Mouse (Mus musculus) CH12F3 (cell line): ENCODE measurements at regions not wholly inside any gene's neighbourhood (a gene's known extent, or its start where the extent isn't known, plus 50 kb on each side); places are given as distances from the start of the nearest gene placed in this dataset.

ENCODE experiments used
- in situ Hi-C: fragments of 300-500 bp; cut with MboI; formaldehyde crosslinking; loops from 2 replicates; pipeline ENCODE4 v1.14.3; 2020; ENCODE audit warnings: low sequenced_read_pairs

DNA sequence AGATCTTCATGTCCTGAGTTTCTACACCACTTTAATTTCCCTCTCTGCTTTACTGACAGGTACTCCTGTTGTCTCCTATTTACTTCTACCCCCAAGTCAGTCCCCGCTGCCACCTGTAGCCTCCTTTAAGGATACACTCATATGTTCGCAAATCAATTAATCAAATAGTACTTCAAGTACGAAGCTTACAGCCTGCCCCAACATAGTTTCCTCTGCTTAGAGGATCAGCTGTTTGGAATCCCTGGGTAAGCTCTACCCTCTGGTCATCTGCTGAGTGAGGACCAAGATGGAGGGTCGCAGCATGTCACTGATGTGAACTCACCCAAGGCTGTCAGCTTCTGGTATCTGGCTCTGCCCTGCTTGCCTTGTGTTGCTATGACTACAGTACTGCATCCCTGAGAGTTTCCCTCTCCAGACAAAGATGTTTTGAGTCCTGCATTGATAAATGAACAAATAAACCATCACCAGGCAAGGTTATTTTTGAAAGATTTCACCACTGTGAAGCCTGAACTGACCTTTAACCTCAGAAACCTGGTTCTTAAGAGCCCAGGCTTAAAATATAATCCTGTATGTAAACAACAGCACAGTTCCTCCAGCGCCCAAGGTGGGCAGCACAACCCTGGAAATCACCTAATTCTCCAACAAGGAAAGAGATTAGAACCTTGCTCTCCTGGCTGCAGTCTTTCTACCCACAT lies 159.6 kb upstream of the Foxq1 start:
- in situ Hi-C loops: no loop called here

DNA sequence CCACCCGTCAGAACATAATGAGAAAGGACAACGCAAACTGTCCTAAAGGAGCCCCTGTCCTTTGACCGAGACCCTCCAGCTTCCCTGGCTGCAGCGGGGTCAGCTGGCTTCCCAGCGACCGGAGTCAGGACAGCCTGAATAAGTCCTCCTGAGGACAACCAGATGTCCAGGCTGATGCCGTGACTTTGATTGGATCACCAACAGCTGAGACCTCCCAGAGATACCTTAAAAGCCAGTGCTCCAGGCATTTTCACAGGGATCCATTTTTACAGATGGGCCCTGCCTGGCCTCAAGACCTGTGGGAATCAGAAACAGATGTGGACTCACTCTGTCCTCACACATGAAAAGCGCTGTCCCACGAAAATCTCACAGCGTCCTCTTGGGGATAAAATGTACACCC lies 158.7 kb upstream of the Foxq1 start:
- in situ Hi-C loops: no loop called here

DNA sequence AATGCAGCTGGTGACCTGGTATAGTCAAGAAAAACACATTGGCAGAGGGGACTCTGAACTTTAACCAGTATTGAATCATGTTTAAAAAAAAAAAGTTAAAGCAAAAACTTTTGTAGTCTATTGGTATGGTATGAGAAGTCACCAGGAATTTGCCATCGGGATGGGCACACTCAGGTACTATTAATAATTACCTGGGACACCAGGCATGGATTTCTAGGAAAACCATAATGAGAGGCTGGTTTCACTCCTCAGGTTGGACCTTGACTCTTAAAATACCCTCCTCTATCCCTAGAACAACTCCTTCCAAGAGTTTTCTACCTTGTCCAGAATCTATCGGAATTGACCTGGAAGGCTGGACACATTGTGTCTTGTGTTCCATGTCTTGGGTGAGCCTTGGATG lies 155.5 kb upstream of the Foxq1 start:
- in situ Hi-C loops: no loop called here

DNA sequence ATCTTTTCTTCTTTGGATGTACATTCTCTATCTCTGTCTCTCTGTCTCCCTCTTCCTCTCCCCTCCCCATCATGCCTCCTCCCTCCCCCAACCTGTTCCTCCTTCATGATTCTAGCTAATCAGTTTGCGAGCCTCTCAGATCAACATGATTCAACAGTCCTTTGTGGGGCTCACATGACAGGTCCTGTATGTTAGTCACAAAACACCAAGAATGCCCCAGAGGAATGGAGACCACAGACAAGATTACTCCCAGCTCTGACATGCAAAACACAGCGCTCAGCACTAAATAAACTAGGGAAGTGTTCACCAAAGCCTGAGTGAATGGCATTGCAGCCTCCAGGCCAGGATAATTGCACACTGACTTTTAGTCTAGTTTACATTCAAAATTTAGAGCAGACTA lies 150.6 kb upstream of the Foxq1 start:
- in situ Hi-C loops: no loop called here

DNA sequence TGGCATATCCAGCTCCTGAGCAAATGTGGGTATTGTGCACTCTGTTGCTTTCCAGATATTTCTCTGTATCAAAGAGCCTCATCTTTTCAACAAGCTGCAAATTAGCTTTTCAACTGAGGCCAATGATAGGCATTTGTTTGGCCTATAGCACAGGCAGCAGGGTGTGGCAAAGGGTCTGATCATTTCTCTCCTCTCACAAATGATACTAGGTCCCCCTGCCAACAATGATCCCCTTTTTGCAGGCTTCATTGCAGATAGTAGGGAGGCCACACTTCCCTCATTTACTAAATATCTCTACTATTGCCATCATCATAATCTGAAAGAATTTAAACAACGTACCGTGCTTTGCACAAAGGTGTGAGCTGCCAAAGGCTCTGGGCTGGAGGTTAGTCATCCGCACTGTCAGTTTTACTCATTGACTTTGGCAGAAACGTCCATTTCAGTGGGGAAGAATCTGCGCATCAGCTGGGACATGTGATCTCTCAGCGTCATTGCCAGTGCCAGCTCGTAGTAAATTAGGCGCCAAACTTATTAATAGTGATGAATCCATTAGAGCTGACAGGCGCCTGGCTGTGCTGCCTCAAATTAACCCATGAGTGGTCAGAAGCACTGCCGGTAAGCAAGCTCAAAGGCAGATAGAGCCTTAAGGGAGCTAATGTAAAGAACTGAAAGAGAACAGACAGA lies 147.4 kb upstream of the Foxq1 start:
- in situ Hi-C loops: no loop called here

DNA sequence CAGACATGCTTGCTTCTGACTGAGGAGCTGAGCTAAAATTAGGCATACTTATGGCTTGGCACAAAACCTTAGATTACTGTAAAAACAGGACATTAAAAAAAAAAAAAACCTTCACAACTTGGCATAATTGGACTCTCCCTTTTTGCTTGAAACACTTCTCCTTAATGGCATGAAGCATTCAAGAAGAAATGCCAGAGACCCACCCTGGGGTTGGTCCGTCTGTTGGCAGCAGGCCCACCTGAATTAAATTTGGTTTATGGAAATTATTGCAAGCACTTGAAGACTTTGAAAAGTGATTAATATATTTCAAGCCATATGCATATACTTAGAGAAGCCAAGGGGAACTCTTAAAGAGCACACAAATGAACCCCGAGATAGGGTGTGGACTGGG lies 146.8 kb upstream of the Foxq1 start:
- in situ Hi-C loops: no loop called here

DNA sequence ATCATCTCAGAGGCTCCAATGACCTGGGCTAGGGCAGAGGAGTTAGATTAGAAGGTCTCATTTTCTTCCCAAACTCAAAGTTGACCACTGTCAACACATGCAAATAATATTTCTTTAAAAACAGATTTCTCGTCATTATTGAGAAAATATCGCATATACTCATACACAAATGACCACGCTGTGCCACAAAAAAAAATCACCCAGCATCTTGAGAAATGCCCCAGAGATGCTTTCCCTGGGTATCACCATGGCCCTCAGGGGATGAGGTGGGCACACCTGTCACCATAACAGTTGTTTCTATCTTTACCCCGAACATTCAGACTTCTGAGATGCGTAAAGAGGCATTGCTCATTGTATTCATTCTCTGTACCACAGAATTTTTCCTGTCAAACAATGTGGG lies 134.4 kb upstream of the Foxq1 start:
- in situ Hi-C loops: no loop called here

DNA sequence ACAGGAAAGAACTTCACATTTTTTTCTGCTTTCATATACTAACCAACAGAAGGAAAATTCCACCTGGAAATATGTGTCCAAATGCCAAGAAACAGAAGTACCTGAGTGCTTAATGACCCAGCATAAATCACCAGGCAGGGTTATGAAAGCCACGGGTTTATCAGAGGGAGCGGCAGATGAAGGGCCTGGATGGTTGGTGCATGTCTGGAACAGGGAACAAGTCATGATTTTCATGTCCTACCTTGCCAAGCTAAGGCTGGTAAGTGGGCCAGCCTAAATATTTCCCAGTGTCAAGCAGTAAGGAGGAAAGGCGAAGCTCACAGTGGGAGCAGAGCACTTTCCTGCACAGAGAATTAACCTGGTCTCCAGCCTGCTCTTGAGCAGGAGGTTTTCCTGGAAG lies 132.3 kb upstream of the Foxq1 start:
- in situ Hi-C loops: no loop called here

DNA sequence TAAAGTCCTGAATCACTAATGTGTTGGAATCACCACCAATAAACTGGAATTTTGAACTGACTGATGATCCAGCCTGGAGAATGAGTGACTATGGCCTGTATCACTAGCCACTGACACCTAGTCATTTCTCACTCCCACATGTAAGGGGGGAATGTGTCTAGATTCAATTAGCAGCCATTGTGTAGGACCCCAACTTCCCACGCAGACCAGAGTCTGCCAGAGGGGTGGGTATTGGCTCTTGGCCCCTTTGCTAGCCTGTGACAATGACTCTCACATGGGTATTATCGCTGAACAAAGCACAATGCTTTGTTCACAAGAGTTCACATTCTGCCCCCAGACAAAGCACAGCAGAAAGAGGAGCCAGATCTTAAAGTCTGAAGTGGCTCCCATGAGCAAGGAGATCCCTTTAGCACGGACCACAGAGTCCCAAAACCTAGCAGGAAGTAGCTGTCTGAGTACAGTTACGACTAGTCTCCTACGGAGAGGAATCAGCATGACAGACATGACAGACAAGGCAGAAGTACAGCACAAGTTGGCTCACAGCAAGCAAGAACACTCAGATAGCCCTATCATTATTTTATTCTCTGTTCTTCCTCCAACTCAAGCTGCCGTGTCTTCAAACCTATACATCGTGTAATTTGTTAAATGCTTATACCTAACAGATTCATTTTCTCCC lies 130.0 kb upstream of the Foxq1 start:
- in situ Hi-C loops: no loop called here

DNA sequence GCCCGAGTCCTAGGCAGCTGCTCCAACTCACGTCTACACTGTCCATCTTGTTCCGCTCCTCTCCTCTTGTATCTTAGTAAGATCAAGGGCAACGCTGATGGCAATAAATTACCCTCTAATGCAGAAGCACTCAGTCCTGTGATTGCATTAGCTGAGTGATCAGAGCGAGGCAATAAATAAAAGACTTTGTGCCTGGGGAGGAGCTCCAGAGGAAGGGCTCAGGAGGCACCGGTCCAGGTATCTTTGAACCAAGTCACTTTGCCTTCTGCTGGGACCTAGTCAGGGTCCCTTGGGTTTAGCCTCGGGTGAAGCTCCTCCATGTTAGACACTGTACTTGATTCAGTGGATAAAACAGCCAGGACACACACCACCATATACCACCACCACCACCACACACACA lies 119.5 kb upstream of the Foxq1 start:
- in situ Hi-C loops: no loop called here

DNA sequence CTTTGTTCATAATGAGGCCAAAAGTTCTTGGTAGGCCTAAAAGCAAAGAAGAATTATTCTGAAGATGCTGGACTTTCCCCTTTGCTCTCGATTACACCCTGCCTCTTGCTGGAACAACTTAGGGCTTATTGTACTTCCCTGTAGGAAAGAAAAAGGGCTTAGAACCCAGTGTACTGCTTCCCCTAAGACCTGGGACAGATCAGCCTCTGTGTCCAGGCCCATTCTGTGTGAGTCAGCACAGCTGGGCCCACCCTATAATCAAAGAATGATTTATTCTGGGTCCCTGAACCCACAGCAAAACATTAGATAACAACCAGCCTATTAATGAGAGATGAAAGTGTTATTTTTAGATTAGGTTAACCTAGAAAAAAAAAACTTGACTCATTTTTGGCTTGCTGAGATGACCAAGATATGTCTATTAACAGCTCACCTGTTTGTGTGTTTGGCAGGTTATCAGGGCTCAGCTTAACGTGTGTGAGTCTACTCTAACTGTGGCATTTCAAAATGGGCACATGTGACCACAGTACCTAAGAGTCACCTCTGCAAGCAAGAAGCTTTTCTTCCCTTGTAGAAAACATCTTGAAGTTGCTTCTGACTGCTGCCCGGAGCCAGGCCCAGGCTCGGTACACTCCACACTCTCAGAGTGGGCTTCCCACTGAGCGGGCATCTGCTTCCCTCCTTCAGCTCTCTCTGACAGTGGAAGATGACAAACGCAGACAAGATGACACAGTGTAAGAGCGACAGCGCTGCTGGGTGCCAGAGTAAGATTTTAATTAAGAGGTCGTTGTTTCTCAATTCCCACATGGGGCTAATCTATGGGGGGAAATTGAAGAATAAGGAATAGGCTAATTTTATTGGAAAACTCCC lies 115.9 kb upstream of the Foxq1 start:
- in situ Hi-C loops: no loop called here

DNA sequence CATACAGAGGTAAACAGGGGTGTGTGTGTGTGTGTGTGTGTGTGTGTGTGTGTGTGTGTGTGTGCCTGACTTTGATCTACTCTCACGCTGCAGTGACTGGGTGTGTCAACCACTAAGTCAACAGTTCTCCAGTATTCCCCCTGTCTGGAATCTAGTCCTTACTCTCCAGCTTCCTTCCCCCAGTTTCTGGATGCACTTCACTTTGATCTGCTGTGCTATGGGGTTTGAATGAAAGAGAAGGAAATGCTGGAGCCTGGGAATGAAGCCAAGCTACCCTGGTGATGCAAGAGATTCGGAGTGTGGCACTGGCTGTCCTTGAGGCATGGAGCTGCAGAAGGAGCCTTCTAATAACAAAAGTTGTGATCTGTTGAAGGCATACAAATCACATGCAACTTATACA lies 97.1 kb upstream of the Foxq1 start:
- in situ Hi-C loops: no loop called here

DNA sequence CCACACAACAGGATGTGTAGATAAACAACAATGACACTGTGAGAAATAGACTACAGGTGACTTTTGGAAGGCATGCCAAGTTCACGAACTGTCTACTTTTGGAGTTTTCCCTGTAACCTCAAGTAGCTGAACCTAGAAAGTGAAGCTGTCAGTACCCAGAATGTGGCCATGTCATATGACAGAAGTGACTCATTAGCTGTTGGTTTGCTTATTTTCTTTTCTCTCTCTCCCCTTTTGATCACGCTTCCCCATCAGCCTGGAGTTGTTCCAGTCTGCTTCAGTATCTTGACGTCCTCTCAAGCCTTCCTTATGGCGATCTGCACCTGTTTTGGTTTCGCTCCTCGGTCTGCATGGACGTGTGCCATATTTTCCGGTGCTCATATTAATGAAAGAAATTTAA lies 90.8 kb upstream of the Foxq1 start:
- in situ Hi-C loops: no loop called here

DNA sequence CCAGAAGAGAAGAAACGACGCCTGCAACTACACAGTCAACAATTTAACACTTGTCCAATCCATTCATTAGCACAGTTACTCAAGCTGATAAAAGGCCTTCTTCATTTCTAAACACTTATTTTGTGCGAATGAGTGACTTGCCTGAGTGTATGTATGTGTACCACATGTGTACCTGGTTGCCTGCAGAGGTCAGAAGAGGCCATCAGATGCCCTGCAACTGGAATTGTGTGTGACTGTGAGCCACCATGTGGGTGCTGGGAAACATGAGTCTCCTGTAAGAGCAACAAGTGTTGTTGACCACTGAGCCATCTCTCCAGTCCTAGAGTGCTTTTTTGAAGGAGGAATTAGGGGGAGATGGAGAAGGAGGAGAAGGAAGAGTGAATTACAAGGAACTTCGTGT lies 90.2 kb upstream of the Foxq1 start:
- in situ Hi-C loops: no loop called here

DNA sequence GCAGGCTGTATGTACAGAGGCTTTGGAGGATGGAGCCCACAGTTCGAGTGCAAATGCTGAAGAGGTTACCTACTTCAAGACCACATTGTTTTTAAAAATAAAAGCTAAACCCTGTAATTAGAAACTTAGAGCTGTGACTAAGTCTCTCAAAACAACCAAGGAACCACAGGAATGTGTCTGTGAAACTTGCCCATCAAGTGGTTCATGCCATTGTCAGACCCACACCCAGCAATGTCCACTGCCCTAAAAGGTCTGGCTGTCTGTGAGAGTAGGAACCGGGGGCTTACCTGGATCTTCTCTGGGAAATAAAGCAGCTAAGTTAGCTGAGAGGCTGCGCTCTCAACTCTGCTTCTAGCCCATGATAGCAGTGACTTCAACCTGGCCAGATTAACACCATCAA lies 87.8 kb upstream of the Foxq1 start:
- in situ Hi-C loops: no loop called here

DNA sequence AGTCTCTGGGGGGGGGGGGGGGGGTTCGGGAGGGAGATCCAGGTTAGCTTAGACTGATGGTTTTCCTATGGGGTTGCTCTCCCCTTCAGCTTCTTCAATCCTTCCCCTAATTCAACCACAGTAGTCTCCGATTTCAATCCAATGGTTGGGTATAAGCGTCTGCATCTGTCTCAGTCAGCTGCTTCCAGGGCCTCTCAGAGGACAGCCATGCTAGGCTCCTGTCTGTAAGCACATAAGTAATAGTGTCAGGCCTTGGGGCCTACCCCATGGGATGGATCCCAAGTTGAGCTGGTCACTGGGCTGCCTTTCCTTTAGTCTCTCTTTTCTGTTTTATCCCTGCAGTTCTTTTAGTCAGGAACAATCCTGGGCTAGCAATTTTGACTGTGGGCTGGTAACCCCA lies 87.0 kb upstream of the Foxq1 start:
- in situ Hi-C loops: no loop called here

DNA sequence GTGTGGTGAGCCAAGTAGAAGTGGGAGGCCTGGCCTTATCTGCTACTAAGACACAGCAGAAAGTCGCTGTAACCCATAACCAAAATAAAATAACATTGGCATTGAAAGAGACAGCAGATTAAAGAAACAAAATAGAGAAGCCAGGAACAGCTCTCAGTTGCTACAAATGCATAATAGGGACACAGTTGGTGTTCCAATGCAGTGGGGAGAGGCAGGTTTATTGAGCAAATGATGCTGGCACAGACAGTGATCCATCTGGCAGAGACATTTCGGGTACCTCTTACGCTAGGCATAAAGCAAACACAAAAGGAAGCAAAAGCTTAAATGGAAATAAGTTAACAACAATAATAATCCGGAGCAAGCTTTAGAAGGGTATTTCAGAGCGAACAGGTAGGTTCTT lies 83.6 kb upstream of the Foxq1 start:
- in situ Hi-C loops: no loop called here

DNA sequence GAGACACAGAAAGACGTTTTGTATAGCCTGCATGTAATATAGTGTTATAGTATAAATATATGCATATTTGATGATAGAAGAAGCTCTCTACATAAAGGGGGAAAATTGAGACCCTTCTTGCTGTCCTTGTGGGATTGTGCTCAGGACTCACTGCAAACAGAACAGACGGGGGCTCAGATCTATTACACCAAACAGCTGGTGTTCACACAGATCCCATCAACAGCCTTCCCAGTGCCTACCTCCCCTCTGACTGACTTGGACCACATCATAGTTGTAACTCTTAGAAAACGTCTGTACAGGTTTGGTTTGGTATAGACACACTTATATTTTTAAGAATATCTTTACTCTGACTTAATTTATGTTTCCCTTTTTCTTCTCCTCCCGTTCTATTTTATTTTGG lies 83.1 kb upstream of the Foxq1 start:
- in situ Hi-C loops: no loop called here

DNA sequence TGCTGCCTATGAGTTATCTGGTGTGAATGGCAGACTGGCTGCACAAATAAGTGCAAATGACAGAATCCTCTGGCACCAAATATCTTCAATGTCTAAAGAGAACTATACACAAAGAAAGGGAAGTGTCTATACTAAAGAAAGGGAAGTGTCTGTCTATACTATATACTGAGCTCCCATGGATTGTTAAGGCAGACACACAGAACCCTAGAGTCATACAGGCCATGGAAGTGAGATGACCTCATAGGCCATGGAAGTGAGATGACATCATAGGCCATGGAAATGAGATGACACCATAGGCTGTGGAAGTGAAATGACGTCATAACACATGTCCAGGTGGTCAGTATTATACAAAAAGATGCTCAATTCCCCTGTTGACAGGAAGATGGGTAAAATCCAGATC lies 82.7 kb upstream of the Foxq1 start:
- in situ Hi-C loops: no loop called here

DNA sequence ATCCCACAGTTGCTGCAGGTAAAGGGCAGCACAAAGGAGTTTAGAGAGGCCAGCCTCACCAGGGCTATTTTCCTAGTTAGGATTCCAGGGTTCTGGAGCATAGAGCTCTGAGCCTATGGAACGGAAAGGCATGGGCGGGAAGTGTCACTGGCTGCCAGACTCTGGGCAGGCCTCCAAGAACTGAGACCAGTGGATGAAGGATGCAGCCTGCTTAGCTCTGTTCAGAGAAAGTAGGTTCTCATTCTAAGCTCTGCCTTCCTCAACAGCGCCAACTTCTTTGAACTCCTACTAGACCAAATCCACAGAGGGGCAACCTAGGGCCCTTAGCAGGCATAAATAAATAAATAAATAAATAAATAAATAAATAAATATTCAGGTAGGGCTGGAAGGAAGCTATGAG lies 80.1 kb upstream of the Foxq1 start:
- in situ Hi-C loops: no loop called here

DNA sequence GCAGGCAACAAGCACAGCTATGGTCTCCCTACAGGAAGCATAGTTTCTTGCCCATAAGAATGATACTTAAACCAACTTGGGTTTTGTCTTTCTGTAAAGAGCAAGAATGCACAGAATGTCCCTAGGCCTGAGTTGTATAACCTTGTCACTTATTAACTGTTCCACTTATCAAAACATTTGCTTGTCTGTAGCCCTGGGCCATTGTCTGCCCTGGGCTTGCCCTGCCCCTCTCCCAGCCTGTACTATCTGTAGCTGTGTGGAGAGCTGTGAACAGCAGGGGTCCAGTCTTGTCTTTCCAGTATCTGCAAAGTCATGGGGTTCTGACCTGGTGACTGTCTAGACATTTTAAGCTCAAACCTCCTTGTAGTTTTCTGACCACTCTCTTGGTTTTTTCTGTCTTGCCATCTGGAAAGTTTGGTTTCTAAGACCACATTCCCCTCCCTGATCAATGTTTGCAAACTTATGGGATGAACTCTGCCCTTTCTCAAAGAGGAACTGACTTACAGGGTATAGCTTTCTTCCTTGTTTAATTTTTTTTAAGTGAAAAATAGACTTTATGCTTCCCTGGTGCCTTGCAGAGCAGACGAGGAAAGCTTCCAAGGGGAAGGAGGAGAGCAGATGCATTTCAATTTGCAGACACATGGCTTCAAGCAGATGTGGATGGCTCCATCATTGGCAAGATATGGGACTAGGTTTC lies 78.6 kb upstream of the Foxq1 start:
- in situ Hi-C loops: no loop called here
